Mouse (Mus musculus) liver, adult 2 months (tissue): ENCODE results near the gene Nacad.

Source experiments
- CTCF ChIP-seq: fragments of 200-500 bp; IDR thresholded peaks from 2 replicates; pipeline ENCODE4 v1.5.1; 2011; ENCODE audit warnings: low read depth, low read length, control low read depth
- POLR2A ChIP-seq: fragments of 200-500 bp; IDR thresholded peaks from 2 replicates; pipeline ENCODE4 v1.6.1; 2011; ENCODE audit warnings: low read length, control low read depth; ENCODE audit not compliant: insufficient read depth; ENCODE audit errors: extremely low read depth

DNA sequence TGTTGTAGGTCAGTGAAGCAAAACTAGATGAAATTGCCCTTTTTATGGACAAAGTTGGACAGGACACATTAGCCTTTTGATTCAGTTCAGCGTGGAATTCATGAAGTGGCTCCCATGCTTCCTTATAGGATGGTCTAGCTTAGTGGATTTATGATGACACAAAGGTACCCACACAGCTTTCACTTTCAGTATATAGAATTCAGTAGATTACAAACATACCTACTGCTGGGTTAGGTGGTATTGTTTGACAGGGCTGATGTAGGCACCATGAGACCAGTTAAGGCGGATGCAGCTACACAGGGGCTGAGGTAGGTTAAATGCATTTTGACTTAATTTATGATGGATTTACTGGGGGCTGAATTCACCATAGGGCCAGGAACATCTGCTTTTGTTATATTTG, 45.9 kb downstream of the Nacad start:
- TF ChIP-seq CTCF (no peak), POLR2A (no peak)
